Mouse (Mus musculus) kidney, adult 2 months (tissue): Measurements from ENCODE around the gene Rhox12.

Experiments used
- CTCF ChIP-seq: fragments of 200-500 bp; conservative IDR thresholded peaks from 2 replicates; pipeline ENCODE4 v1.5.1; 2011; ENCODE audit warnings: low read depth, mild to moderate bottlenecking, control low read depth, low read length, moderate library complexity, mixed read lengths; ENCODE audit not compliant: insufficient read depth, insufficient read length
- POLR2A ChIP-seq: fragments of 200-500 bp; IDR thresholded peaks from one replicate; pipeline ENCODE4 v1.6.1; 2011; ENCODE audit warnings: low read depth, low read length, control low read depth

DNA sequence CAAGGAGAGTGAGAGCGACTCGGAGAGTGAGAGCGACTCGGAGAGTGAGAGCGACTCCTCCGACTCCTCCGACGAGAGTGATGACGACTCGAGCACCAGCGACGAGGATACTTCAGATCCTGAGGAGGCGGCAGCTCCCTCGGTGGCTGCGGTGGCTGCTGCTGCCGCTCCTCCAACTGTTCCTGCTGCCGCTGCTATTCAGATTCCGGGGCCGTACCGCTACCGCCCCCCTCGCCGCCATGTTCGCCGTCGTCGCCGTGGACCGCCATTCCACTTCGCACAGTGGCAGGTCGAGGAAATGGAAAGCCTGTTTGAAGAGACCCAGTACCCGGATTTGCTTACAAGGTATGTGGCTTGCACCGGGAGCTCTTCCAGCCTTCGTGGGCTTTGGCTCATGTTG, 10.8 kb upstream of the Rhox12 start:
- TF ChIP-seq CTCF (no peak), POLR2A (no peak)
